Mouse (Mus musculus): ENCODE results near the gene Prickle1. TPM values are rescaled to one million over a fixed set of nuclear protein-coding genes. Genes with fewer than 3 reads are reported as not detected.
A peak's percentile ranks its signal among the peaks of the same experiment; 100 is the strongest.

Gene Prickle1
- polyA plus RNA-seq, 1 experiment from 2014 or later = 11.6 TPM

DNA sequence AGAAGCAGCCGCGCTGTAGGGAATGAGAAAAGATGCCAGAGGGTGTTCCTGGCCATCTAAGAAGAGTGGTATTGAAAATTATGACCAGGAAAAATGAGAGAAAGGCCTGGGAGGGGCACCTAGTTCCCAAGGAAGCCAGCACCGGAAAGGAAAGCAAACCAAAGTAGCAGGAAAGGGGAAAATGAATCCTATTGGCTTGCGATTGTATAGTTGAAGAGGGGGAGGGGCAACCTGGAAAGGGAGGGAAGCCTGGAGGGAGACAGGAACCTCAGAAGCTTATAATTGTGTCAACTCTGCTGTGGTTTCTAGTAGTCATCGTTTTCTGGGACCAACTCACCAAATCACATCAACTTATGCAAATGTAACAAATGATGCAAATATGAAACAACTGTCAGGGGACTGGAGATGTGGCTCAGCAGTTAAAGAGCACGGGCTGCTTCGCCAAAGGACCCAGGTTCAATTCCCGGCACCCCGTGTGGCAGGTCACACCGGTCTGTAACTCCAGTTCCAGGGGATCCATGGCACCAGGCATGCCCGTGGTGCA lies 78.6 kb downstream of the Prickle1 start:
- H3K4me2 ChIP-seq = no peak overlapping the region
- ATAC-seq (replicated peaks; ENCODE audit: low FRiP score) (no peak), DNase-seq (ENCODE audit: low spot score) (peak; percentile 29)
- WGBS = 73% methylated on average over 11 of the region's 11 CpGs
- H3K4me1 ChIP-seq (replicated peaks; ENCODE audit: control insufficient read depth, insufficient read depth, low read length) = peaks cover 48% of the 10 kb centered on the region
- H3K9ac ChIP-seq (ENCODE audit: low read depth, low read length) = no peak overlapping the region
- no peaks in the 10 kb centered on the region for H3K9me3 ChIP-seq (ENCODE audit: control insufficient read depth, low read length)
- no peak overlapping the region for H3K27ac ChIP-seq (ENCODE audit: low read depth, low read length)
- H3K27me3 ChIP-seq (replicated peaks; ENCODE audit: control insufficient read depth, insufficient read depth, low read length) = no peaks in the 10 kb centered on the region; the same call in none of the 2 replicates
- H3K4me3 ChIP-seq (ENCODE audit: low read depth, low read length) = no peak overlapping the region
- no peaks in the 10 kb centered on the region for H3K36me3 ChIP-seq (ENCODE audit: control insufficient read depth, insufficient read depth, low read length)

DNA sequence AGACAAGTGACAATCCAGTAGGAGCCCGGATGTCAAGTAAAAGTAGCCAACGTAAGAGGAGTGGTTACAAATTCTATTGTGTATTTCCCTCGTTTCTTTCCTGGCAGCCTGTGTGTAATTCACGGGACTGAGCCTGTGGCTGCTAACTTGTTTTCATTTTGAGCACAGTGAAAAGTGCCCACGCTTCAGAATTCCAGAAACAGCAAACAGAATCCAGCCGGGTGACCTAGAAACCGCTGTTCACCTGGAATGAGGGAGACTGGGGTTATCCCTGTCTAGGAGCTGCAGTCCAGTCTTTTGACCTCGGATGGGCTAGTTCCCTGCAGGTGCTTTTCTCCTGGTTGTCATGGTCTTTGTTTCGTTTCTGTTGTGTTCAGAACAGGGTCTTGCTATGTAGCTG lies 80.4 kb downstream of the Prickle1 start:
- H3K36me3 ChIP-seq (ENCODE audit: control insufficient read depth, insufficient read depth, low read length) = no peaks in the 10 kb centered on the region
- H3K4me2 ChIP-seq = no peak overlapping the region
- ATAC-seq (replicated peaks; ENCODE audit: low FRiP score) = no peak
- no peak for DNase-seq (ENCODE audit: low spot score)
- H3K4me3 ChIP-seq (ENCODE audit: low read depth, low read length) = no peak overlapping the region
- H3K9me3 ChIP-seq (ENCODE audit: control insufficient read depth, low read length) = no peaks in the 10 kb centered on the region
- no peak overlapping the region for H3K9ac ChIP-seq (ENCODE audit: low read depth, low read length)
- H3K4me1 ChIP-seq (replicated peaks; ENCODE audit: control insufficient read depth, insufficient read depth, low read length) = peaks cover 31% of the 10 kb centered on the region
- H3K27ac ChIP-seq (ENCODE audit: low read depth, low read length) = no peak overlapping the region
- WGBS = 81% methylated on average over 9 of the region's 9 CpGs
- no peaks in the 10 kb centered on the region; the same call in 1 of the 2 replicates for H3K27me3 ChIP-seq (replicated peaks; ENCODE audit: control insufficient read depth, insufficient read depth, low read length)

DNA sequence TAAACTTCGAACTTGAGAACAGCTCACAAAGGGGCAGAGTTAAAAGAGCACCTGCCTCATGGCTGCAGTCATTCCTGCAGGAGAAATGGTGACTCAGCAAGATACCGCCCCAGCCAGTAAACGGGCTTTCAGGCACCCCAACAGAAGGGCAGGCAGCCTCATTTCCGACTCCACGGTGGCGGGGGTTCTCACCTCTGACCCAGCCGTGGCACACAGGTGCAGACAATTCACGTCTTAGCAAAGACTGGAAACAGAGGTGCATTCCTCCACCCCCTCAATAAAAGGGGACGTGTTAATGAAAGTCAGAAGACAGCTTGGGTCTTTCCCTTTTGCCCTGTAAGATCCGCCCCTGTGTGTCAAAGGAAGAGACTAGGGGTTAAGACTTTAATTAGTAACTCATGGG lies 81.8 kb downstream of the Prickle1 start:
- ATAC-seq (replicated peaks; ENCODE audit: low FRiP score) (no peak), DNase-seq (ENCODE audit: low spot score) (no peak)
- H3K36me3 ChIP-seq (ENCODE audit: control insufficient read depth, insufficient read depth, low read length) = peaks cover 4% of the 10 kb centered on the region; the same call in 1 of the 2 replicates
- no peaks in the 10 kb centered on the region for H3K9me3 ChIP-seq (ENCODE audit: control insufficient read depth, low read length)
- H3K9ac ChIP-seq (ENCODE audit: low read depth, low read length) = peak overlapping the region; percentile 31; the same call in 1 of the 2 replicates
- H3K27me3 ChIP-seq (replicated peaks; ENCODE audit: control insufficient read depth, insufficient read depth, low read length) = no peaks in the 10 kb centered on the region
- no peak overlapping the region for H3K27ac ChIP-seq (ENCODE audit: low read depth, low read length)
- peak overlapping the region; percentile 39 for H3K4me3 ChIP-seq (ENCODE audit: low read depth, low read length)
- peak overlapping the region; percentile 59 for H3K4me2 ChIP-seq
- H3K4me1 ChIP-seq (replicated peaks; ENCODE audit: control insufficient read depth, insufficient read depth, low read length) = peaks cover 21% of the 10 kb centered on the region
- 4% methylated on average over 10 of the region's 10 CpGs for WGBS

DNA sequence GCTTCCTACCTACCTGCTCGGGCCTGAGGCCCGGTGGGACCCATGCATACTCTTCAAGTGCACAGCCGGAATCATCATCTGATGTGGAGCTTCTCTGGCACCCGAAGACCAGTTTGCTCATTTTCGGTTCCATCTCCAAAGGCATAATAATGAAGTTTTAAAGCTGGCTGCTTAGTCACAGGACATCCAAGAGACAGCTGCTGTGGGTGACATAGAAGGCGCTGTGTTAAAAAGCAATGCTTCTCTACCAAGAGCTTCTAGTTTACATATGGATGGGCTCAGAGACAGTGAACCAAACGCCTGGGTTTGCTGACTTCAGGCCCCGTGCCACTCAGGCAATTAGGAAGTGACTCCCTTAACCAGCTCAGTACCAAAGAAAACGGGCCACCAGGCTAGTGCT lies 83.3 kb downstream of the Prickle1 start:
- Histone ChIP-seq H3K27ac (ENCODE audit: low read depth, low read length) (no peak overlapping the region), H3K9ac (ENCODE audit: low read depth, low read length) (no peak overlapping the region), H3K4me1 (replicated peaks; ENCODE audit: control insufficient read depth, insufficient read depth, low read length) (peaks cover 13% of the 10 kb centered on the region)

DNA sequence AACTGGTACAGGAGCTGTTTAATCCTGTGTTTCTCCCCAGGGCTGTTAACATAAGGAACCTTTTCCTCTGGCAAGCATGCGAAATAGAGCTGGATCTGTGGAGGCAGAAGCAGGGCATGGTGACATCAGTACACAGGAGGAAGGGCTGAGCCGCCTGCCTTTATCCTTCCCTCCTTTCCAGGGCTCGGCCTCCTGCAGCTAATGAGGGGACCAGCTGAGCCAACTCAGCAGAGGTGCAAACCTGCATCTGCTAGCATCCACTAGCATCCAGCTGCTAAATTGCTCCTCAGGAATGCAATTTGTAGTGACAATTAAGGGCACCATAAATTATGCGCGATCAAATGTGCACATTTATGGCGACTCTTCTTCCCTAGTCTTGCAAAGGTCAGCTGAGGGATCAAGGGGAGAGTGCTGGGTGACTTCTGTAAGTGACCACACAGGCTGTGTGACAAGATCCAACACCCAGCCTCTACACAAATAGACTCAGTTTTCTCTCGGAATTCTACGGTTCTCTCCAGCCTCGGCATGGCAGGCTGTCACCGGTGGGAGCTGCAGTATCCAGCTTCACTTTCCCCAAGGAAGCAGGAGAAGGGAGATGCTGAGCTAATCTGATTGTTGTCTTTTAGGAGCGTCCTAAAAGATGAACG lies 84.9 kb downstream of the Prickle1 start:
- Histone ChIP-seq H3K9ac (ENCODE audit: low read depth, low read length) (no peak overlapping the region), H3K27me3 (replicated peaks; ENCODE audit: control insufficient read depth, insufficient read depth, low read length) (no peaks in the 10 kb centered on the region), H3K4me1 (replicated peaks; ENCODE audit: control insufficient read depth, insufficient read depth, low read length) (peaks cover 10% of the 10 kb centered on the region), H3K27ac (ENCODE audit: low read depth, low read length) (no peak overlapping the region), H3K36me3 (ENCODE audit: control insufficient read depth, insufficient read depth, low read length) (peaks cover 20% of the 10 kb centered on the region), H3K4me2 (no peak overlapping the region), H3K9me3 (ENCODE audit: control insufficient read depth, low read length) (no peaks in the 10 kb centered on the region), H3K4me3 (ENCODE audit: low read depth, low read length) (no peak overlapping the region)
- ATAC-seq (replicated peaks; ENCODE audit: low FRiP score) = no peak
- no peak for DNase-seq (ENCODE audit: low spot score)
- 53% methylated on average over 12 of the region's 12 CpGs for WGBS

More for the DNA sequence above, 83.3 kb downstream of the Prickle1 start:
- peaks cover 11% of the 10 kb centered on the region for H3K36me3 ChIP-seq (ENCODE audit: control insufficient read depth, insufficient read depth, low read length)
- no peaks in the 10 kb centered on the region for H3K27me3 ChIP-seq (replicated peaks; ENCODE audit: control insufficient read depth, insufficient read depth, low read length)
- H3K4me2 ChIP-seq = no peak overlapping the region
- no peaks in the 10 kb centered on the region for H3K9me3 ChIP-seq (ENCODE audit: control insufficient read depth, low read length)
- DNase-seq (ENCODE audit: low spot score) (no peak), ATAC-seq (replicated peaks; ENCODE audit: low FRiP score) (no peak)
- H3K4me3 ChIP-seq (ENCODE audit: low read depth, low read length) = no peak overlapping the region
- 48% methylated on average over 9 of the region's 9 CpGs for WGBS

DNA sequence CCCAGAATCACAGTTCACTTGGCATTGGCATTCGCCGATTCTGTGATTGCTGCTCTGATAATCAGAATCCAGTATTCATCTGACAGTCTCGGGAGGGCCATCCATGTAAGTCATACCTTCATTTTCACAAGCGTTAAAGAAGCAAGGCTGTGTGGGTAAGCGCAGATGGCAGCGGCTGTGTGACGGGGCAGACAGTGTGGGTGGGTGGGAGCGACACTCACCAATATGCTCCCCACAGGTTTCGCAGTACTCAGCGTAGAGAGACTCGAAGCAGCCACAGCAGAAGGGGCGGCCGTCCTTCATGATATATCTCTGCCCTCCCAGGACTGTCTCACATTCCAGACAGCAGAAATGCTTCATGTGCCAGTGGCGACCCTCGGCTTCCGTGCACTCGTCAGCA lies 90.9 kb downstream of the Prickle1 start:
- DNase-seq (ENCODE audit: low spot score) = no peak
- no peaks in the 10 kb centered on the region for H3K27me3 ChIP-seq (replicated peaks; ENCODE audit: control insufficient read depth, insufficient read depth, low read length)
- H3K9ac ChIP-seq (ENCODE audit: low read depth, low read length) = no peak overlapping the region
- no peak overlapping the region for H3K4me2 ChIP-seq
- H3K27ac ChIP-seq (ENCODE audit: low read depth, low read length) = no peak overlapping the region
- no peak overlapping the region for H3K4me3 ChIP-seq (ENCODE audit: low read depth, low read length)
- no peak for ATAC-seq (replicated peaks; ENCODE audit: low FRiP score)
- peaks cover 50% of the 10 kb centered on the region for H3K36me3 ChIP-seq (ENCODE audit: control insufficient read depth, insufficient read depth, low read length)
- H3K9me3 ChIP-seq (ENCODE audit: control insufficient read depth, low read length) = no peaks in the 10 kb centered on the region
- H3K4me1 ChIP-seq (replicated peaks; ENCODE audit: control insufficient read depth, insufficient read depth, low read length) = no peaks in the 10 kb centered on the region
- WGBS = 90% methylated on average over 17 of the region's 17 CpGs

DNA sequence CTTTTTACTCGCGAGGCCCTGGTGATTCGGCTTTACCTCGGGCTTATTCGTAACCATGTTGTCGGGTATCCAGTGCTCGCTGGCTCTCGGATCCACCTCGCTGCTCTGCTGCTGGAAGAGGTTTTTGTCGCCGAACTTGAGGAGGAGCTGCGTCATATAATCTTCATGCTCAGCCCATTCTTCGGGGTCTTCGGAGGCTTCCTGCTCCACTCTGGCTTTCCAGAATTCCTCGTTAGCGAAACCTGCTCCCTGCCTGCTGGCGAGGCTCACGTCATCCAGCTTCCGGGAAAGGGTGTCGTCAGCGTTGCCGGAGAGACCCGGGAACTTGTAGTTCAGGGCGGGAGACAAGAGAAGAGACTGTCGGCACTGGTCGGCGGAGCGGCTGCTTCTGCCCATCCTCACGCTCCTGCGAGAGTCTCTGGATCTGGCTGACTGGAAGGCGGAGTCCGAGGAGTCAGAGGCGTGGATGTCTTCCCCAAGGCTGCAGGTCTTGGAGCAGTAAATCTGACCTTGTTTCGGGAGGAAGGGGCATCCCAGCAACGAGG lies 92.4 kb downstream of the Prickle1 start:
- Histone ChIP-seq H3K4me1 (replicated peaks; ENCODE audit: control insufficient read depth, insufficient read depth, low read length) (no peaks in the 10 kb centered on the region), H3K36me3 (ENCODE audit: control insufficient read depth, insufficient read depth, low read length) (peaks cover 45% of the 10 kb centered on the region), H3K27me3 (replicated peaks; ENCODE audit: control insufficient read depth, insufficient read depth, low read length) (no peaks in the 10 kb centered on the region), H3K4me2 (no peak overlapping the region), H3K4me3 (ENCODE audit: low read depth, low read length) (no peak overlapping the region), H3K9me3 (ENCODE audit: control insufficient read depth, low read length) (no peaks in the 10 kb centered on the region), H3K27ac (ENCODE audit: low read depth, low read length) (no peak overlapping the region), H3K9ac (ENCODE audit: low read depth, low read length) (no peak overlapping the region)
- ATAC-seq (replicated peaks; ENCODE audit: low FRiP score) (no peak), DNase-seq (ENCODE audit: low spot score) (no peak)
- 94% methylated on average over 35 of the region's 35 CpGs for WGBS

DNA sequence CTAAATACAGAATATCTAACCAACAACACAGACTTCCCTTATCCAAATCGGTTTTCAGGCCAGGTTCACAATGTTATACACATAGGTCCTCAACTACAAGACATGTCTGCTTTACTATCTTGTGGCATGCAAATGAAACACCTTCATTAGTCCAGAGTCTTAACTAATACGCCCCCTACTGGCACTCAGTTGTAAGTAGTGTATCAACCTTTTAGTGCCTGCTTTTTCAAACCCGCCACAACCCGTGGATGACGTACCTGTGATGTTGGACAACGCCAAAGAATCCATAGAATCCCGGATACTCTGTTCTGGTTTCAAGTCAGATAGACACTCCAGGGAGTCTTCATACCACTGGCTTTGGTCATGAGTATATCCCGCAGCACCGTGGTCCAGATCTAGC lies 93.0 kb downstream of the Prickle1 start:
- ATAC-seq (replicated peaks; ENCODE audit: low FRiP score) = no peak
- Histone ChIP-seq H3K4me2 (no peak overlapping the region), H3K4me1 (replicated peaks; ENCODE audit: control insufficient read depth, insufficient read depth, low read length) (no peaks in the 10 kb centered on the region), H3K27me3 (replicated peaks; ENCODE audit: control insufficient read depth, insufficient read depth, low read length) (no peaks in the 10 kb centered on the region), H3K9ac (ENCODE audit: low read depth, low read length) (no peak overlapping the region), H3K27ac (ENCODE audit: low read depth, low read length) (no peak overlapping the region), H3K4me3 (ENCODE audit: low read depth, low read length) (no peak overlapping the region), H3K9me3 (ENCODE audit: control insufficient read depth, low read length) (no peaks in the 10 kb centered on the region), H3K36me3 (ENCODE audit: control insufficient read depth, insufficient read depth, low read length) (peaks cover 42% of the 10 kb centered on the region)
- peak; percentile 29 for DNase-seq (ENCODE audit: low spot score)
- 89% methylated on average over 9 of the region's 9 CpGs for WGBS

DNA sequence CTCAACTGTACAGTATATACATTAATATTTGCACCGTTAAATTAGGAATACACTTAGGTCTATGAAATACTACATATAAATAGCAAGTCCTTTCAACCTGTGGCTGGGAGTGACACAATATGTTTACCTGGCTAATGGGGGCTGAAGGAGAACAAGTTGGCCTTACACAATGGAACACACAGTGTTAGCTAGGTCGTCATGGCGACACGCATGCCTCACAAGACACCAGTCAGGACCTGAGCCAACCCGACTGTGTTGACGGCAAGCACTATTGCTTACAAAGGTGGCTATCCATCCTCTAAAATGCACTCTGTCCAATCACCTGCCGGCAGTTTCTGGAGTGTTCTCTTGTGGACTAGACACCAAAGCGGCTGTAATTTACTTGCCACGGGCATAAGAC lies 95.8 kb downstream of the Prickle1 start:
- Histone ChIP-seq H3K27ac (ENCODE audit: low read depth, low read length) (no peak overlapping the region), H3K9ac (ENCODE audit: low read depth, low read length) (no peak overlapping the region), H3K36me3 (ENCODE audit: control insufficient read depth, insufficient read depth, low read length) (peaks cover 30% of the 10 kb centered on the region), H3K9me3 (ENCODE audit: control insufficient read depth, low read length) (no peaks in the 10 kb centered on the region), H3K4me2 (no peak overlapping the region), H3K4me1 (replicated peaks; ENCODE audit: control insufficient read depth, insufficient read depth, low read length) (no peaks in the 10 kb centered on the region), H3K4me3 (ENCODE audit: low read depth, low read length) (no peak overlapping the region), H3K27me3 (replicated peaks; ENCODE audit: control insufficient read depth, insufficient read depth, low read length) (no peaks in the 10 kb centered on the region)
- WGBS = 87% methylated on average over 9 of the region's 9 CpGs
- DNase-seq (ENCODE audit: low spot score) (no peak), ATAC-seq (replicated peaks; ENCODE audit: low FRiP score) (no peak)

Measured in liver, embryonic 11.5 days (tissue).